Mouse (Mus musculus) frontal cortex, adult (tissue): ENCODE data around the gene Cd7.
A peak's percentile ranks its signal among the peaks of the same experiment; 100 is the strongest.
"Not testable (repeated sequence)": the region's sequence is repeated elsewhere in the genome, so short reads cannot be mapped to it uniquely, and the experiment has no call there.

Experiments
- ATAC-seq: cut with Nextera tagmentation; 2 replicates; pipeline ENCODE4 v1.9.2; 2017; ENCODE audit warnings: mild to moderate bottlenecking, moderate library complexity, mixed read lengths; ENCODE audit not compliant: low TSS enrichment

The Cd7 gene

DNA sequence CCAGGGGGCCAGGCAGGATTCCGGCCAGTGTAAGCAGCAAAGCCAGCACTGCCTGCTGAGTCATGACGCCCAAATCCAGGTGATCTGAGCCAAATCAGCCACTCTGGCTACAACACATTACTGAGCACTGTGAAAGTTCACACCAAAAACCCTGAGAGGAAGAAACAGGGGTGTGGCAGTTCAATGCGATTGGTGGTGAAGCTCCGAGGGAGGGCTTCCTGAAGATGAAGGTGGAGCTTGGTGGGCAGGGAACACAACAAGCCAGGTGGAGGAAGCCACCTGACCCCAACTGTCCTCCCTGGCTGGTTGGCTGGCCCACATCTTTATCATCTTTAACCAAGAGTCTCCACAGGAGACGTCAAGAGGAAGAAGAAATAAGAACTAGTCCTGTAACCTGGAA lies at the start of gene Cd7:
Gene Cd7, minus strand, starts transcription at position 117 of the 400 bp plus-strand sequence.
- no peak for ATAC-seq

- no peak for ATAC-seq
Observed at GRCm38 (mm10) chr11:121088997-121089396, 49.8 kb upstream of the Cd7 start.

DNA sequence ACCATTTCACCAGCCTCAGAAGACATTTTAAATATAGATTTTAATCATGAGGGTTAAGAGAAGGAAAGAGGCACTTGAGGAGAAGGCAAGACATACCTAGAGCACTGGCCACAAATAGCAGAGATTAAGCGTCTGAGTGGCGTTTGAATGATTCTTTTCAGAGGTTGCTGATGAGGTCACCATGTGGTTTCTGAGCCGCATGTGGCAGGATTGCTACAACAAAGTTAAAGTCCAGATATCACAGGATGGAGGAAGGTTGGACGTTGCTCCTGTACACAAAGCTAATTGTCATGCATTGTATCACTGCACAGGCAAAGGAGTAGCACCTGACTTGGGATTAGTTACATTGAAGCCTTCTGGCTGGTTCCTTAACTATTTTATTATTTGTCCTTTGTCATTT lies 47.1 kb upstream of the Cd7 start:
- no peak for ATAC-seq

- ATAC-seq: no peak
Observed at GRCm38 (mm10) chr11:121085181-121085580, 46.0 kb upstream of the Cd7 start.

DNA sequence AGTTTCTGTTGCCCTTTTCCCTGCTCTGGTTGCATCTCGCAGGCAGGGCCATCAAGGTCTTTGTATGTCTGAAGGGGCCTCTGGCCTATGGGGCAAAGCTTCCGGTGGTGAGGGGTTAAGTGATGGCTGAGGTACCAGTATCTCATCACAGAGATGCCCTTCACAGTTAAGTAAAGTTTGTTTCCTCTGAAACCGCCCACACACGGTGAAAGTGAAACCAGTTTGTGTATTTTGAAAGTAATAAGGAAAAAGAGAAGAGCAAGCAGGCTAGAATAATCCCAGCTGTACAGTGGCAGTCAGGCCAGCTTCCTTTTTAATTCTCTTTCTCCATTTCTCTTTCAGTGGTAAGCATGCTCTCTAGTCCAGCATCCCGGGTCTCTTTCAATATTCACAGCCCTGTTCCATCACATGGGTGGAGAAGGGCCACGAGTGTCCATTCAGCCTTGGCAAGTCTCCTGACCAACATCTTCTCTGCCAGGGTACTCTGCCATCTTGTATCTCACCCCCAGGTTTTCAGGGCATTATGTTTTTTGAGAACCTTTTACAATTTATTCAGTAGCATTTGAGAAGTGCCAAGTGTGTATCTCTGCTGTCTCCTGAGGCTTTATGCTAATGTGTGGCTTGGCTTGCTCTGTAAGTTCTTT lies 43.8 kb upstream of the Cd7 start:
- ATAC-seq: no peak

DNA sequence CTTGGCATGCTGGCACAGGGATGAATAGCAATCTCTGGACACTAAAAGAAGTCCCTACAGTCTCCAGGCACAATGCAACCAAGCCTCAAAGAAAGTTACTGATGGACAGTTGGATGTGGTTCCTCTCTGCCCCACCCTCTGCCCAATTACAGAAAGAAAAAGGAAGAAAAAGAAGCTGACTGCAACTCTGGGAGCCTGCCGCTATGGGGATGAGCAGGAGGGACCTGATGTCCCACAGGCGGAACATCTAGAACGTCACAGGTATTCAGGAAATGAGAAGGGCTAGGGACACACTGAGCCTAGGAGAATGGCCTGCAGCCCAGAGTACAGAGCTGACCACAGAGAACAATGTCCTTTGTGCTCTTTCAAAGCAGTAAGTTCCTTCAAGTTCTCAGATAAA lies 43.0 kb upstream of the Cd7 start:
- ATAC-seq: no peak

DNA sequence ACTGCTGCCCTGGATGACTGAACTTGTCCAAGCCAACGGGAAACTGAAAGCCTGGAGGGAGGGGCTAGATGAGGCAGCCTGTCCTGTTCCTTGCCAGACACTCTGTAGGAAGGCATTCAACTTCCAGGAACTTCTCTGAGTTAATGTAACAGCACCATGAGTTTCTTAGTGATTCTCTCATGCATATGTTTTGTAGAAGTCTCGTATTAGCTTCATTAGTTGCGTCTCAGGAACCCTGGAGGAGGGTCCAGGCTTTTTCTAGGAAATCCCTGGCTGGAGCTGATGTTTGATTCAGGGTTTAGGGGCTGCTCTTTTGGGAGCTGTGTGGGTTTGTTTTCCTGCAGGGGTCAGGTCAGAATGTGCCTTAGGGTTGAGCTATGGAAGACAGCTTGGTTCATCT lies 41.9 kb upstream of the Cd7 start, which contains the start of gene Sectm1a:
Gene Sectm1a, minus strand, starts transcription at position 101 of the 400 bp plus-strand sequence.
- ATAC-seq: no peak

GRCm38 (mm10) chr11:121080330-121080729 lies 41.1 kb upstream of the Cd7 start:
- no peak for ATAC-seq

DNA sequence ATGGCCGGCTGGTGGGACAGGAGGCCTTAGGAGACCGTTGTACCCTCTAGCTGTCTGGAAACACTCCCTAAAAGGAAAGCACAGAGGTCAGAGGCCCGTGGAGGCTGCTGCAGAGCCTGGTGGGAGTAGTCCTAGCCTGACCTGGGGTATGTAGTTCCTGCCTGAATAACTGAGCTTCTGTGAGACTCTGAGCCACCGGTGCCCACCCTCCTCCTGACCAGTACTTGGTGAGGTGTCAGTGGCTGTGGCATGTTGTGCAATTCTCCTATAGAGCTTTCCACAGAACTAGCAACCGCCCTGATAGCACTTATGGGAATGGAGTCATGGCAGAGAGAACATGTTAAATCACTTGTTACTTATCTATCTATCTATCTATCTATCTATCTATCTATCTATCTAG lies 36.4 kb upstream of the Cd7 start:
- no peak for ATAC-seq

- ATAC-seq: not testable (repeated sequence)
Observed at GRCm38 (mm10) chr11:121069662-121070061, 30.4 kb upstream of the Cd7 start.

DNA sequence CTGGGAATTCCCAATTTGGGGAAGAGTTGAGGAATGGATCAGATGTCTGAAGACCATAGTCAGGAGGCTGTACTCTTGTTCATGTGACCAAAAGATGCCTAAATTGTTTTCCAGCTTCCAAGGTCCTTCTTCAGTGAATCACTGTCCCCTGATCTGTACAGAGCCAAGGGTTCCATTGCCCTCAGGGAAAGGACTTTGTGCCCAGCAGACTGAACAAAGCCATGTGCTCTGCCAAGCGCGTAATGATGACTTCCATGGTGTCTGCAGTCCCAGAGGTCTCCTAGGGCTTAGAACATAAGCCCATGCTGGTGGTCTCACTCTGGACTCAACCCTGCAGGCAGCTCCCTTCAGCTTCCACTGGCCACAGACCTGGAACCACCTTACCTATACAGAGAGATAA lies 28.7 kb upstream of the Cd7 start:
- ATAC-seq: no peak

- no peak for ATAC-seq
Observed at GRCm38 (mm10) chr11:121064197-121064596, 25.0 kb upstream of the Cd7 start.

- ATAC-seq: no peak
Observed at GRCm38 (mm10) chr11:121063379-121063778, 24.2 kb upstream of the Cd7 start, which contains the start of gene Sectm1b. Gene Sectm1b (minus strand): TSS chr11:121063569.

- no peak for ATAC-seq
Observed at GRCm38 (mm10) chr11:121061615-121062014, 22.4 kb upstream of the Cd7 start.

DNA sequence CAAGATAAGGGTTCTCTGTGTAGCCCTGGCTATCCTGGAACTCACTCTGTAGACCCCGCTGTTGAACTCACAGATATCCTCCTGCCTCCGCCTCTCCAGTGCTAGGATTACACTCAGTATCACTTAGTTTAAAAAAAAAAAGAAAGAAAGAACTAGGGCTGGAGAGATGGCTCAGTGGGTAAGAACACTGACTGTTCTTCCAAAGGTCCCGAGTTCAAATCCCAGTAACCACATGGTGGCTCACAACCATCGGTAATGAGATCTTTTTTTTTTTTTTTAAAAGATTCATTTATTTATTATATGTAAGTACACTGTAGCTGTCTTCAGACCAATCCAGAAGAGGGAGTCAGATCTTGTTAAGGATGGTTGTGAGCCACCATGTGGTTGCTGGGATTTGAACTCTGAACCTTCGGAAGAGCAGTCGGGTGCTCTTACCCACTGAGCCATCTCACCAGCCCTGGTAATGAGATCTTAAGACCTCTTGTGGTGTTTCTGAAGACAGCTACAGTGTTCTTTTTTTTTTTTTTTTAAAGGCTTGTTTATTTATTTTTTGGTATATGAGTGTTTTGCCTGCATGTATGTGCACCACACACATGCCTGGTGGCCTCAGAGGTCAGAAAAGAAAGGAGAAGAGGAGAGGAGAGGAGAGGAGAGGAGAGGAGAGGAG lies 21.3 kb upstream of the Cd7 start:
- ATAC-seq: not testable (repeated sequence)

GRCm38 (mm10) chr11:121059471-121059870 lies 20.3 kb upstream of the Cd7 start:
- no peak for ATAC-seq

DNA sequence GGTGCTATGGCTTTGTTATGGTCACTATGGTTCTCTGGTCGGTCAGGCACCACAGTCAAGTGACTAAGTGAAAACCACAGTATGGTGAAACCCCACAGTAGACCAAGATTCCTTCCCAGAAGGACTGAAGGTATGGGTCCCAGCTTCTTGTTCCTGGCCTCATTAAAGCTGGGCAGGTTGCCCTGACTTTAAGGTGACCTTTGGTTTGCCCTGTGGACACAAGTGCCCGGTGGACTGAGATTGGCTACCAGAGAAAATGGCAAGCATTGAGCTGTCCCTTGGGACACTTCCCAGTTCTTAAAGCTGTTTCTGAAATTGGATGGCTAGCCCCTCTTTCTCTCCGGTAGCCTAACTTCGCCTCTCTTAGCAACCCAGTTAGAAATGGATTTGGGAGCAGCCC lies 19.7 kb upstream of the Cd7 start:
- ATAC-seq: no peak

DNA sequence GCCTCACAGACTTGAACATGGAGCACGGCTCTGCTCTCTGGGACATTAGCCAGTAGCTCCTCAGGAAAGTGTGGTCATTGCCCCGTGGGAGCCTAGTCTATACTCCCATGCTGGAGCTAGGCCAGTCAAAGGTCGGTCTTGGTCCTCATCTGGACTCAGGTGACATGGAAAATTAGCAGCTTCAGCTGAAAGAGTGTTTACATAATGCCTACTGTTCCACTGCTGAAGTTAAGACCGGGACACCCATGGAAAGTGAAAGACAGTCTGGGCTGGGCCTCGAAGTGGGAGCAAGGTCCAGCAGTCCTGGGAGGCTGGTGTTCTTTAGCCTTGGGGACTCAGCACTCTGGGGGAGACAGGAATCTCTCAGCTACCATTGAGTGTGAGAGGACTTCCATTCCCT lies 18.9 kb upstream of the Cd7 start:
- no peak for ATAC-seq

DNA sequence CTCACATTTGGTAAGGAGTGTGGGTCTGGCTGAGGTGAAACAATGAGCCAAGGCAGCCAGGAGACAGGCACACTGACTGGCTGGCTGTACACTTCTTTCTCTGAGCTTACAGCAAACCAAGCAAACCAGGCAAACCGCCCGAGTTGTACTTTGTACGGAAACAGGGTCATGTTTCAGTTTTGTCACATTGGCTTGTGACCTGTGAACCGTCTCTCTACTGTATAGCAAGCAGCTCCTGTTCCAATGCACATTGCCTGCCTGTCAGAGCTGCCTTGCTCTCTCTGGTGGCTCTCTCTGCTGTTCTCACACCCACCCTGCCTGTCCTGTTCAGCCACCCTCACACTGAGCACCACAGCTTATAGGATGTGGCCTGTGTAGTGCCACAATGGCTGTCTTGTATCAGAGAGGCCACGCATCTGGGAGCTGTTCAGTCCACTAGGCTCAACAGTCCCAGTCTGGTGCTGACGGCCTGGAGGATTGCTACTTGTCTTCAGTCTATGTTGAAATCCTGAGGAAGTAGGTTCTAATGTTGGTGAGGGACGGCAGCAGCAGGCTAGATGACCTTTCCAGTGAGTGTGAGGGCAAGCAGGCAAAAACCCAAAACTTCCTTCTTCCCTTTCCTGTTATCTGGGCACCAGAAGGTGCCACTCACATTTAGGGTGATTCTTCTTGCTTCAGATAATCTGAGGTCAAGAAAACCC lies 17.5 kb upstream of the Cd7 start:
- no peak for ATAC-seq

DNA sequence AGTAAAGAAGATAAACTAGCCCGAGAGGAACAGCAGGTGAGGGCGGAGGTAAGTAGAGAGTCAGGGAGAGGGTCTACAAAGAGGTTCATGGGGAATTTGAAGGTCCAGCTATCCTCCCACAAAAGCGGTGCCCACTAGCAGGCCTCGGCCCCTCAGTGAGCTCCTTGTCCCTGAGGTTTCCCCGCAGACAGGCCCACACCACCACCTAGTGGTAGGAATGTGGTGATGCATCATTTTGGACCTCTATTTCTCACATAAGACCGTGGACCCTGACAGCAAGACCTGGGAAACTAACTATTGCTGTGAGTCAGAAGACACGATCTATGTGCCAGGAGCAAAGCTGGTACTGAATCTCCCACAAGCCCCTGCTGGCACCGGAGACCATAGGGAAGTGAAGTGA lies 14.3 kb upstream of the Cd7 start:
- peak; percentile 50; the same call in 1 of the 2 replicates for ATAC-seq

DNA sequence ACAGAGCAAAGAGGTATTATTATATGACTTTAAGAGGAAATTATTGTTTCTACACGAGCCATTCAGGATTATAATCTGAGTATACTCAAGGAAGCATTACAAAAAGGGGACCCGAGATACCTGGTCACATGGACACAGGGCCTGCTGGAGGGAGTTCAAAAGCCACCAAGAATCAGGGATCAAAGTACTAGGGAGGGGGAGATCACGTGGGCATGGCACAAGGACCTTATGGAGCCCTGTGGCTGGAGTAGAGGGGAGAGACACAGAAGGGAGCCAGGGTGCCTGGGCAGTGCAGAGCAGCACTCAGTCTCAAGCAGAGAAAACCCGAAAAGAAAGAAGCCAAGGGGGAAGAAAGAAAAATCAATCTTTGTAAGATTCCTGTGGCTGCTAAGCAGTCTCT lies 13.2 kb upstream of the Cd7 start:
- no peak for ATAC-seq

DNA sequence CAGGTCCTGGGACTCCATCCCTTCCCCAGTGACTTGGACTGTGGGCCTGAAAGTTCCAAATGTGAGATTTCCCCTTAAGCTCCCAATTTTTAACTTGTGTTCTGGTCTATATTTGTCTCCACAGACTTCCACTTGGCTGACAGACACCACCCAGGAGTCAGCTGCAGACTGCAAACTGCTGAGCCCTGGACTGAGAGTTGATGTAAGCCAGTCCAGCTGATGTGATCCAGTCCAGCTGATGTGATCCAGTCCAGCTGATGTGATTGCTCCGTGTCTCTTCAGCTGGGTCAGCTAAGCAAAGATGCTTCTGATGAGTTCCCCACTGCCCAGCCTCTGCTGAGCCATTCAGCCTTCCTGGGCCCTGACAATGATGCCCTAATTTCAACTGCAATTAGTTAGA lies 12.6 kb upstream of the Cd7 start:
- ATAC-seq: no peak

GRCm38 (mm10) chr11:121049840-121050239 lies 10.6 kb upstream of the Cd7 start:
- no peak for ATAC-seq
